Mouse (Mus musculus): ENCODE measurements at regions not wholly inside any gene's neighbourhood (a gene's known extent, or its start where the extent isn't known, plus 50 kb on each side); places are given as distances from the start of the nearest gene placed in this dataset.

DNA sequence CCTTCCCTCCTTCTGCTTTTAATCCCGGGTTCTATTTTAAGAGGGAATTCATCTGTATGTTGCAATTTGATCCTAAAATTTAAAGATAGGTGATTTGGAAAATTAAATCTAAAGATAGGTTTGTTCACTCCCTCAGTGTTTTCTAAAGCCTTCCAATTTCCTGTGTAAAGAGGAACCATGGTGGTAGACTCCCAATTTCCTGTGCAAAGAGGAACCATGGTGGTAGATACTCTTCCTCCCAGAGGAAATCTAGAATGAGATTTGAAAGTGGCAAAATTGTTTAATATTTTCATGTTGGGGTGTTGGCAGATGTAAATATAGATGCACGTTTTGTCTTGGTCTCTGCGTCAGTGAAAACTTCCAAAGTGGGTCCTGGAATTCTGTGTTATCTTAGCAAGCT lies 75.5 kb upstream of the Fermt1 start:
- TF ChIP-seq POLR2A (IDR thresholded peaks at IDR 0.05; ENCODE audit: extremely low read depth, insufficient read depth, low read length): no peak
- TF ChIP-seq CTCF (IDR thresholded peaks at IDR 0.05; ENCODE audit: extremely low read depth, insufficient read depth, low read length): no peak
